Mouse (Mus musculus): Measurements from ENCODE around the gene Myh7. TPM values are rescaled to one million over a fixed set of nuclear protein-coding genes. Genes with fewer than 3 reads are reported as not detected.
"Not testable (repeated sequence)": the region's sequence is repeated elsewhere in the genome, so short reads cannot be mapped to it uniquely, and the experiment has no call there.

The Myh7 gene
- polyA plus RNA-seq, 1 experiment = not detected

GRCm38 (mm10) chr14:54995457-54996138 is 1.2 kb upstream of the Myh7 start:
- no peak overlapping the region for H3K4me3 ChIP-seq (ENCODE audit: insufficient read depth, low read length)
- H3K27ac ChIP-seq (ENCODE audit: insufficient read depth, low read depth, low read length) = no peak overlapping the region
- TF ChIP-seq CTCF (IDR thresholded peaks at IDR 0.05; ENCODE audit: low read depth, low read length) = no peak
- no peak for TF ChIP-seq POLR2A (IDR thresholded peaks at IDR 0.05; ENCODE audit: borderline replicate concordance, low read depth, low read length)
- no peaks in the 10 kb centered on the region for H3K4me1 ChIP-seq (ENCODE audit: control insufficient read depth, insufficient read depth, low read length)

DNA sequence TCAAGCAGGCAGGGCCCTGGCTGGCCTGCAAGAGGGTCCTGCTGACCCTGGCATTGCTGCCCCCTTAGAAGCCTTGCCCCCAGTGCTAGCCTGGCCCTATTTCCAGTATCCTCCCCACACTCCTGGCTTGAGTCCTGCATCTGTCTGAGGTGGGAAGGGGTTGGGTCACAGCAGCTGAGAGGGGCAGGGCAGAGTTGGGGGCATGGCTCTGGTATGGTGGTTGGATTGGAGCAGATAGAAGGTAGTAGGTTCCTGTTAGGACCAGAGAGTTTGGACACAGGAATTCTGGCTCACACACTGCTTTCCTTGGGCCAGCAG is 402 bp upstream of the Myh7 start:
- H3K4me1 ChIP-seq (ENCODE audit: control insufficient read depth, insufficient read depth, low read length) = no peaks in the 10 kb centered on the region
- no peak overlapping the region for H3K27ac ChIP-seq (ENCODE audit: insufficient read depth, low read depth, low read length)
- no peak for TF ChIP-seq POLR2A (IDR thresholded peaks at IDR 0.05; ENCODE audit: borderline replicate concordance, low read depth, low read length)
- TF ChIP-seq CTCF (IDR thresholded peaks at IDR 0.05; ENCODE audit: low read depth, low read length) = no peak
- no peak overlapping the region for H3K4me3 ChIP-seq (ENCODE audit: insufficient read depth, low read length)

- H3K4me1 ChIP-seq (ENCODE audit: control insufficient read depth, insufficient read depth, low read length) = no peaks in the 10 kb centered on the region
- TF ChIP-seq CTCF (IDR thresholded peaks at IDR 0.05; ENCODE audit: low read depth, low read length) (no peak), POLR2A (IDR thresholded peaks at IDR 0.05; ENCODE audit: borderline replicate concordance, low read depth, low read length) (no peak)
- no peak overlapping the region for H3K4me3 ChIP-seq (ENCODE audit: insufficient read depth, low read length)
- no peak overlapping the region for H3K27ac ChIP-seq (ENCODE audit: insufficient read depth, low read depth, low read length)
Measured at GRCm38 (mm10) chr14:54993636-54994035, 790 bp downstream of the Myh7 start.

DNA sequence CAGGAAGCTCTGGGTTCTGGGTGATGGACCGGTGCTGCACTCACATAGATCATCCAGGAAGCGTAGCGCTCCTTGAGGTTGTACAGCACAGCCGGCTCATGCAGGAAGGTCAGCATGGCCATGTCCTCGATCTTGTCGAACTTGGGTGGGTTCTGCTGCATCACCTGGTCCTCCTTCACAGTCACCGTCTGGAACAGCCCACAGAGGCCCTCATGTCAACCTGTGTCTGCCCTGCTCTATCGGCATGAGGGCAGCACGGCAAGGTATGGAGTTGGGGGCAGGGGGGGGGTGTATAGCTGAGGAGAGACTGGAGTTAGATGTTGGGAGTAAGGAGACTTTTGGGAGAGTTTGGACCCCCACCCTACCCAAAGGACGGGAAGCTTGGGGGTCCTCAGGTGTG is 2.2 kb downstream of the Myh7 start:
- H3K4me1 ChIP-seq (ENCODE audit: control insufficient read depth, insufficient read depth, low read length) = no peaks in the 10 kb centered on the region
- H3K27ac ChIP-seq (ENCODE audit: insufficient read depth, low read depth, low read length) = no peak overlapping the region
- TF ChIP-seq CTCF (IDR thresholded peaks at IDR 0.05; ENCODE audit: low read depth, low read length) (no peak), POLR2A (IDR thresholded peaks at IDR 0.05; ENCODE audit: borderline replicate concordance, low read depth, low read length) (no peak)
- no peak overlapping the region for H3K4me3 ChIP-seq (ENCODE audit: insufficient read depth, low read length)

DNA sequence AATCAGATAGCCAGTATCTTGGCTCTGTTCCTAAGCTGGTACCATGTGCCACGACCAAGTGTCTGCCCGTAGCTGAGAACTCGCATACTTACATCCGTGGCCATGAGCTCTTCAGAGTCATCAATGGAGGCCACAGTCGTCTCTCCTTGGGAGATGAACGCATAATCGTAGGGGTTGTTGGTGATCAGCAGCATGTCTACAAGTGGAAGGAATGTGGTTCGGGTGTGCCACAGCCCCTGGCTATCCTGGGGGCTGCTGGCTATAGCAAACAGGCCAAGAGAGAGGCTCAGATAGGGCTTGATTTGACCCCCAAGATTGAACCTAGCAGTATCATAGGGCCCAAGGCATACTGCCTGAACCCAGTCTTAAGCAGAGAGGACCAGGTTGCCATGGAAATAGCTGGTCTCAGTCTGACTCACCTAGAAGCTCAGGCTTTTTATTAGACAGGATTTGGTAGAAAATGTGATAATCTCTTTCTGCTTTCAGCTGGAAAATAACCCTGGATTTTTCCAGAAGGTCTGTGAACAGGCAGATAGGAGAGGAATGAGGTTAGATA is 4.5 kb downstream of the Myh7 start:
- H3K4me1 ChIP-seq (ENCODE audit: control insufficient read depth, insufficient read depth, low read length) = no peaks in the 10 kb centered on the region
- no peak overlapping the region for H3K4me3 ChIP-seq (ENCODE audit: insufficient read depth, low read length)
- TF ChIP-seq POLR2A (IDR thresholded peaks at IDR 0.05; ENCODE audit: borderline replicate concordance, low read depth, low read length) (no peak), CTCF (IDR thresholded peaks at IDR 0.05; ENCODE audit: low read depth, low read length) (no peak)

DNA sequence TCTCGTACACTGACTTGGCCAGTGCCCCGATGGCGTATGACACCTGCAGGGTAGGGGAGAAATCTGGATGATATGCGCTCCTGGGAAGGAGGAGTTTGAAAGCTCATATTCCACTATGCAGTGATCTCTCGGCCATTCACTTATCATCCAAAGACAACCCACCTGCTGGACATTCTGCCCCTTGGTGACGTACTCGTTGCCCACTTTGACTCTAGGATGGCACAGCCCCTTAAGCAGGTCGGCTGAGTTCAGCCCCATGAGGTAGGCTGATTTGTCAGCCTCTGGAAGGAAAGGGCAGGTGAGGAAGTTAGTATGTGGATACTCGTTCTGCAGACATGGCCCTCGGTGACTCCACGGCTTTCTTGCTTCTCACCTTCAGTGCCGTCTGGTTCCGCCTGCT is 5.5 kb downstream of the Myh7 start:
- H3K4me3 ChIP-seq (ENCODE audit: insufficient read depth, low read length) = no peak overlapping the region
- H3K4me1 ChIP-seq (ENCODE audit: control insufficient read depth, insufficient read depth, low read length) = no peaks in the 10 kb centered on the region
- no peak overlapping the region for H3K27ac ChIP-seq (ENCODE audit: insufficient read depth, low read depth, low read length)
- no peak for TF ChIP-seq CTCF (IDR thresholded peaks at IDR 0.05; ENCODE audit: low read depth, low read length)
- TF ChIP-seq POLR2A (IDR thresholded peaks at IDR 0.05; ENCODE audit: borderline replicate concordance, low read depth, low read length) = no peak

More for the DNA sequence above, 4.5 kb downstream of the Myh7 start:
- H3K27ac ChIP-seq (ENCODE audit: insufficient read depth, low read depth, low read length) = no peak overlapping the region

DNA sequence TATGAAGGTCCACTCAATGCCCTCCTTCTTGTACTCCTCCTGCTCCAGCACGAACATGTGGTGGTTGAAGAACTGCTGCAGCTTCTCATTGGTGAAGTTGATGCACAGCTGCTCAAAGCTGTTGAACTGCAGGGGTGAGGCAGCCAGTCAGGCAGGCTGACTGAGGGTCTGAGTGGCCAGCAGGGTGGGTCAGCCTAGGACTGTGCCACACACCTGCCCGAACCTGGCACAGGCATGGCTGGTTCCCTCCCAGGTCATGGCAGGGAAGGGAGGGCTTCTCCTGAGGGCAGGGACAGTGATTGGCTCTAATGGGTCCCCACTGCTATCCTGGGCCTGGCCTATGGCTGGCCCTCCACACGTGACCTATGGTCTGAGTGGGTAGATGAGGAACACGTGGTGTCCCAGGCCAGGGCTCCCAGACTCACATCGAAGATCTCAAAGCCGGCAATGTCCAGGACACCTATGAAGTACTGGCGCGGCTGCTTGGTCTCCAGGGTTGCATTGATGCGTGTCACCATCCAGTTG is 6.0 kb downstream of the Myh7 start:
- H3K4me3 ChIP-seq (ENCODE audit: insufficient read depth, low read length); H3K27ac ChIP-seq (ENCODE audit: insufficient read depth, low read depth, low read length); H3K4me1 ChIP-seq (ENCODE audit: control insufficient read depth, insufficient read depth, low read length): not testable (repeated sequence)

DNA sequence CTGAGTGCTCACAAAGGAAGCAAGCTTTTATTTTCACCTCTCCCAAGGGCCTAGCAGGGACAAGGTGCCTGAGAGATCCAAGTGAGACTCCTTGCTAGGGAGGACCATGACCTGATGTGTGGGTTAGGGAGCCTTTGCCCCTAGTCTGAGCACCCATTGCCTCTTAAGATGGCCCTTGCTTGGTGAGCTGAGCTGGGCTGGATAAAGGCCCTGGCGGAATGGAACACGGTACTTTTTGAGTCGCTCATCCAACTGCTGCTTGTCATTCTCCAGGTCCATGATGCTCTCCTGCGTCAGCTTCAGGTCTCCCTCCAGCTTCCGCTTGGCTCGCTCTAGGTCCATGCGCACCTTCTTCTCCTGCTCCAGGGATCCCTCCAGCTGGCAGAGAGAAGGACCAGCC is 12.5 kb downstream of the Myh7 start:
- no peak overlapping the region for H3K27ac ChIP-seq (ENCODE audit: insufficient read depth, low read depth, low read length)
- TF ChIP-seq CTCF (IDR thresholded peaks at IDR 0.05; ENCODE audit: low read depth, low read length) = no peak
- TF ChIP-seq POLR2A (IDR thresholded peaks at IDR 0.05; ENCODE audit: borderline replicate concordance, low read depth, low read length) = no peak
- no peaks in the 10 kb centered on the region for H3K4me1 ChIP-seq (ENCODE audit: control insufficient read depth, insufficient read depth, low read length)
- H3K4me3 ChIP-seq (ENCODE audit: insufficient read depth, low read length) = no peak overlapping the region

DNA sequence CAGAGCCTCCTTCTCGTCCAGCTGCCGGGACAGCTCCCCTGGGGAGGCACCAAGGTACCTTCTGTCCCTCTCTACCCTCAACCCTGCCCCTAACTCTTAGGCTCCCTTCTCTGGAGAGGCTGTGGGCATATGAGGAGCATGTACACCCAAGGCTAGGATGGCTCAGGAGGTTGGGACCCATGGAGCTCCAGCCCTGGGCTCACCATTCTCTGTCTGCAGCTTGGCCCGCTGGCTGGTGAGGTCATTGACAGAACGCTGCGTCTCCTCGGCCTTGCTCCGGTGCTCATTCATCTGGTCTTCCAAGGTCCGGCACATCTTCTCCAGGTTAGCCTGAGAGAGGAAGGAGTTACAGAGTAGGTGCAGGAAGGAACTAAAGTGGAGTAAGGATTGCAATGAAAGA is 15.8 kb downstream of the Myh7 start:
- TF ChIP-seq CTCF (IDR thresholded peaks at IDR 0.05; ENCODE audit: low read depth, low read length) (no peak), POLR2A (IDR thresholded peaks at IDR 0.05; ENCODE audit: borderline replicate concordance, low read depth, low read length) (no peak)
- Histone ChIP-seq H3K27ac (ENCODE audit: insufficient read depth, low read depth, low read length) (no peak overlapping the region), H3K4me3 (ENCODE audit: insufficient read depth, low read length) (no peak overlapping the region)

GRCm38 (mm10) chr14:54976633-54977032 is 17.8 kb downstream of the Myh7 start, which contains the start of gene Gm17428:
Gene Gm17428, plus strand, starts transcription at chr14:54976933.
- H3K4me1 ChIP-seq (ENCODE audit: control insufficient read depth, insufficient read depth, low read length) = no peaks in the 10 kb centered on the region
- H3K4me3 ChIP-seq (ENCODE audit: insufficient read depth, low read length) = no peak within 1 kb of the TSS
- no peak within 1 kb of the TSS for H3K27ac ChIP-seq (ENCODE audit: insufficient read depth, low read depth, low read length)
- TF ChIP-seq POLR2A (IDR thresholded peaks at IDR 0.05; ENCODE audit: borderline replicate concordance, low read depth, low read length) = no peak
- TF ChIP-seq CTCF (IDR thresholded peaks at IDR 0.05; ENCODE audit: low read depth, low read length) = no peak

More for the DNA sequence above, 15.8 kb downstream of the Myh7 start:
- H3K4me1 ChIP-seq (ENCODE audit: control insufficient read depth, insufficient read depth, low read length) = no peaks in the 10 kb centered on the region
